Mouse (Mus musculus) left cerebral cortex, adult 11 months (tissue): ENCODE measurements at regions not wholly inside any gene's neighbourhood (a gene's known extent, or its start where the extent isn't known, plus 50 kb on each side); places are given as distances from the start of the nearest gene placed in this dataset.

Experiments
- DNase-seq: peaks from one replicate; pipeline ENCODE4 v3.0.0; 2022; ENCODE audit warnings: low spot score

- no peak for DNase-seq
Observed at GRCm38 (mm10) chr12:38928786-38929351, 149.7 kb downstream of the Etv1 start.

GRCm38 (mm10) chr12:38929644-38930043 is 150.5 kb downstream of the Etv1 start:
- DNase-seq = no peak

GRCm38 (mm10) chr12:38931769-38932168 is 152.6 kb downstream of the Etv1 start:
- DNase-seq = peak; percentile 29

GRCm38 (mm10) chr12:38959605-38960004 is 180.4 kb downstream of the Etv1 start:
- DNase-seq = no peak

- DNase-seq = no peak
Observed at GRCm38 (mm10) chr12:38962302-38962701, 183.1 kb downstream of the Etv1 start.

- no peak for DNase-seq
Observed at GRCm38 (mm10) chr12:38970347-38970746, 191.2 kb downstream of the Etv1 start.

- DNase-seq = no peak
Observed at GRCm38 (mm10) chr12:38972205-38972604, 193.0 kb downstream of the Etv1 start.

- DNase-seq = no peak
Observed at GRCm38 (mm10) chr12:38975508-38975907, 196.3 kb downstream of the Etv1 start.

GRCm38 (mm10) chr12:38982423-38982822 is 203.2 kb downstream of the Etv1 start:
- no peak for DNase-seq

GRCm38 (mm10) chr12:38985909-38986308 is 206.7 kb downstream of the Etv1 start:
- DNase-seq = no peak

- DNase-seq = no peak
Observed at GRCm38 (mm10) chr12:38986346-38986745, 207.2 kb downstream of the Etv1 start.

GRCm38 (mm10) chr12:38987277-38987676 is 208.1 kb downstream of the Etv1 start:
- DNase-seq = no peak

- DNase-seq = no peak
Observed at GRCm38 (mm10) chr12:38987819-38988218, 208.6 kb downstream of the Etv1 start.

GRCm38 (mm10) chr12:39027179-39027578 is 248.0 kb downstream of the Etv1 start:
- DNase-seq = no peak

- DNase-seq = no peak
Observed at GRCm38 (mm10) chr12:39027948-39028347, 248.8 kb downstream of the Etv1 start.

GRCm38 (mm10) chr12:39033982-39034381 is 254.8 kb downstream of the Etv1 start:
- no peak for DNase-seq

GRCm38 (mm10) chr12:39036466-39037037 is 257.4 kb downstream of the Etv1 start:
- no peak for DNase-seq

GRCm38 (mm10) chr12:39038077-39038476 is 258.9 kb downstream of the Etv1 start:
- no peak for DNase-seq

- DNase-seq = no peak
Observed at GRCm38 (mm10) chr12:39038656-39039055, 259.5 kb downstream of the Etv1 start.

- no peak for DNase-seq
Observed at GRCm38 (mm10) chr12:39047126-39047525, 267.9 kb downstream of the Etv1 start.

- no peak for DNase-seq
Observed at GRCm38 (mm10) chr12:39048441-39048840, 269.3 kb downstream of the Etv1 start.

GRCm38 (mm10) chr12:39048958-39049357 is 269.8 kb downstream of the Etv1 start:
- no peak for DNase-seq

GRCm38 (mm10) chr12:39070331-39071045 is 291.3 kb downstream of the Etv1 start:
- DNase-seq = no peak
